Mouse (Mus musculus): ENCODE measurements around the gene Cela3b.
"Not testable (repeated sequence)": the region's sequence is repeated elsewhere in the genome, so short reads cannot be mapped to it uniquely, and the experiment has no call there.

Gene Cela3b

GRCm38 (mm10) chr4:137417712-137418564 lies 12.4 kb downstream of the Cela3b start:
- DNase-seq (ENCODE audit: low read depth, low spot score): peak; percentile 39

GRCm38 (mm10) chr4:137414936-137415335 lies 15.4 kb downstream of the Cela3b start:
- no peak for DNase-seq (ENCODE audit: low read depth, low spot score)

- not testable (repeated sequence) for DNase-seq (ENCODE audit: low read depth, low spot score)
Measured at GRCm38 (mm10) chr4:137412185-137412709, 18.1 kb downstream of the Cela3b start.

- DNase-seq (ENCODE audit: low read depth, low spot score): no peak
Measured at GRCm38 (mm10) chr4:137409691-137410090, 20.6 kb downstream of the Cela3b start, which contains the start of gene Cela3a. TSS of gene Cela3a (minus strand) at chr4:137409791.

- DNase-seq (ENCODE audit: low read depth, low spot score): no peak
Measured at GRCm38 (mm10) chr4:137405571-137405970, 24.8 kb downstream of the Cela3b start.

GRCm38 (mm10) chr4:137396641-137397525 lies 33.5 kb downstream of the Cela3b start:
- no peak for DNase-seq (ENCODE audit: low read depth, low spot score)

GRCm38 (mm10) chr4:137393378-137394135 lies 36.8 kb downstream of the Cela3b start:
- DNase-seq (ENCODE audit: low read depth, low spot score): no peak

- DNase-seq (ENCODE audit: low read depth, low spot score): peak; percentile 25
Measured at GRCm38 (mm10) chr4:137392874-137393273, 37.5 kb downstream of the Cela3b start.

- DNase-seq (ENCODE audit: low read depth, low spot score): peak; percentile 57
Measured at GRCm38 (mm10) chr4:137391287-137391686, 39.1 kb downstream of the Cela3b start.

- DNase-seq (ENCODE audit: low read depth, low spot score): no peak
Measured at GRCm38 (mm10) chr4:137390196-137390595, 40.1 kb downstream of the Cela3b start.

- DNase-seq (ENCODE audit: low read depth, low spot score): no peak
Measured at GRCm38 (mm10) chr4:137388983-137389382, 41.4 kb downstream of the Cela3b start.

GRCm38 (mm10) chr4:137388059-137388794 lies 42.1 kb downstream of the Cela3b start:
- DNase-seq (ENCODE audit: low read depth, low spot score): peak; percentile 94

- no peak for DNase-seq (ENCODE audit: low read depth, low spot score)
Measured at GRCm38 (mm10) chr4:137387482-137388058, 42.8 kb downstream of the Cela3b start.

GRCm38 (mm10) chr4:137380702-137381605 lies 49.4 kb downstream of the Cela3b start:
- no peak for DNase-seq (ENCODE audit: low read depth, low spot score)

GRCm38 (mm10) chr4:137379713-137380255 lies 50.6 kb downstream of the Cela3b start:
- DNase-seq (ENCODE audit: low read depth, low spot score): peak; percentile 49

- DNase-seq (ENCODE audit: low read depth, low spot score): no peak
Measured at GRCm38 (mm10) chr4:137379085-137379484, 51.3 kb downstream of the Cela3b start.

- DNase-seq (ENCODE audit: low read depth, low spot score): no peak
Measured at GRCm38 (mm10) chr4:137377526-137378304, 52.6 kb downstream of the Cela3b start.

- DNase-seq (ENCODE audit: low read depth, low spot score): no peak
Measured at GRCm38 (mm10) chr4:137376778-137377177, 53.6 kb downstream of the Cela3b start.
